ENCODE assay signal across 27 mouse cellular contexts in genomic region chr14:99104542-99105123, GRCm38 (mm10). TPM values are rescaled to one million over a fixed set of nuclear protein-coding genes. Genes with fewer than 3 reads are reported as not detected.
A peak's percentile ranks its signal among the peaks of the same experiment; 100 is the strongest.
DNase-seq lines count a peak whose midpoint lies in the region; ATAC-seq and TF ChIP-seq lines count a peak whose summit lies in the region.
"Had no signal": no experiment of that assay in that cellular context is flagged by ENCODE, and none has a peak within 500 bp of the region (broad histone marks: within the 10 kb centered on the region; RNA-seq: fewer than 3 reads in every experiment).

No protein-coding gene starts in this region.

- no peak overlapping the region for H3K4me2 ChIP-seq in heart, embryonic 13.5 days
- no peak overlapping the region for H3K4me2 ChIP-seq in midbrain, postnatal 0 days (ENCODE audit: low read depth, low read length, poor library complexity, severe bottlenecking)
- H3K4me2 ChIP-seq: embryonic facial prominence, embryonic 12.5 days; embryonic facial prominence, embryonic 15.5 days; heart, embryonic 12.5 days; hindbrain, embryonic 14.5 days had no signal

- no peak overlapping the region for H3K9ac ChIP-seq in heart, embryonic 13.5 days
- H3K9ac ChIP-seq in midbrain, postnatal 0 days (replicated peaks; ENCODE audit: low read length, poor library complexity, severe bottlenecking) = 0 out of 2 replicates have a peak overlapping the region, but pooled peaks have one; percentile 33
- H3K9ac ChIP-seq: embryonic facial prominence, embryonic 12.5 days; embryonic facial prominence, embryonic 15.5 days; forebrain, postnatal 0 days; heart, embryonic 12.5 days; hindbrain, embryonic 14.5 days had no signal

- peaks cover 81% of the 10 kb centered on the region for H3K36me3 ChIP-seq in heart, embryonic 13.5 days
- H3K36me3 ChIP-seq in midbrain, postnatal 0 days (ENCODE audit: insufficient read depth, low read length) = peaks cover 28% of the 10 kb centered on the region; the same call in 1 of the 2 replicates
- peaks cover 72% of the 10 kb centered on the region for H3K36me3 ChIP-seq in midbrain, embryonic 10.5 days
- H3K36me3 ChIP-seq in megakaryocyte, embryonic 14.5 days (replicated peaks; ENCODE audit: low read length) = peaks cover 76% of the 10 kb centered on the region

- no peak for DNase-seq in heart, adult 8-10 months (ENCODE audit: low spot score)
- DNase-seq in midbrain, postnatal 0 days (ENCODE audit: low spot score) = no peak
- DNase-seq in midbrain, embryonic 10.5 days (ENCODE audit: low spot score) = no peak
- DNase-seq in ovary, postnatal 36 days (ENCODE audit: low spot score) = no peak
- no peak for DNase-seq in adrenal gland, adult 18-20 months (ENCODE audit: low spot score in 2 of 2)
- DNase-seq: adrenal gland, adult 8-10 months; adrenal gland, postnatal 25 days; cerebellum, adult 2 months; cerebellum, adult 9-11 months; cerebellum, postnatal 25 days; forebrain, postnatal 0 days; gastrocnemius, postnatal 10 days; gastrocnemius, postnatal 36 days; heart, adult 11 months; heart, postnatal 14 days; heart, postnatal 4 days had no signal

- WGBS in heart, embryonic 13.5 days = 74% methylated on average over 6 of the region's 6 CpGs
- 97% methylated on average over 6 of the region's 6 CpGs for WGBS in midbrain, postnatal 0 days
- WGBS in midbrain, embryonic 10.5 days = 96% methylated on average over 6 of the region's 6 CpGs

- no peak overlapping the region for H3K4me3 ChIP-seq in heart, embryonic 13.5 days
- no peak overlapping the region for H3K4me3 ChIP-seq in midbrain, postnatal 0 days (ENCODE audit: low read depth, low read length)
- no peak overlapping the region for H3K4me3 ChIP-seq in midbrain, embryonic 10.5 days
- no peak overlapping the region for H3K4me3 ChIP-seq in bone marrow macrophage, adult 2 months (ENCODE audit: insufficient read depth, low read length)
- H3K4me3 ChIP-seq in megakaryocyte, embryonic 14.5 days (replicated peaks) = peak overlapping the region; percentile 50
- H3K4me3 ChIP-seq: embryonic facial prominence, embryonic 12.5 days; embryonic facial prominence, embryonic 15.5 days; heart, embryonic 12.5 days had no signal

- no peaks in the 10 kb centered on the region for H3K9me3 ChIP-seq in heart, embryonic 13.5 days
- no peaks in the 10 kb centered on the region for H3K9me3 ChIP-seq in midbrain, postnatal 0 days (ENCODE audit: low read length)
- H3K9me3 ChIP-seq in midbrain, embryonic 10.5 days (replicated peaks) = no peaks in the 10 kb centered on the region
- no peaks in the 10 kb centered on the region for H3K9me3 ChIP-seq in megakaryocyte, embryonic 14.5 days
- H3K9me3 ChIP-seq: embryonic facial prominence, embryonic 12.5 days; embryonic facial prominence, embryonic 15.5 days; heart, embryonic 12.5 days had no signal

- H3K27ac ChIP-seq in heart, embryonic 13.5 days (replicated peaks) = 0 out of 2 replicates have a peak overlapping the region, but pooled peaks have one; percentile 9
- H3K27ac ChIP-seq in midbrain, postnatal 0 days (ENCODE audit: low read depth, low read length) = no peak overlapping the region
- no peak overlapping the region for H3K27ac ChIP-seq in midbrain, embryonic 10.5 days (replicated peaks)
- peak overlapping the region; percentile 52 for H3K27ac ChIP-seq in bone marrow macrophage, adult 2 months (ENCODE audit: insufficient read depth, low read depth, low read length)
- H3K27ac ChIP-seq: embryonic facial prominence, embryonic 12.5 days; embryonic facial prominence, embryonic 15.5 days; hindbrain, embryonic 14.5 days; hindbrain, postnatal 0 days had no signal

- ATAC-seq in heart, embryonic 13.5 days (ENCODE audit: extremely low read depth, insufficient number of reproducible peaks, low FRiP score, low TSS enrichment) = no peak
- no peak for ATAC-seq in midbrain, postnatal 0 days (ENCODE audit: low FRiP score)
- ATAC-seq: forebrain, embryonic 14.5 days; forebrain, postnatal 0 days; hindbrain, postnatal 0 days; inflammation-experienced regulatory T-cells, adult 6 months; intestine, embryonic 16.5 days had no signal

- no peak for TF ChIP-seq CTCF in midbrain, postnatal 0 days (IDR thresholded peaks at IDR 0.05)
- TF ChIP-seq CTCF in bone marrow macrophage, adult 2 months (IDR thresholded peaks at IDR 0.05; ENCODE audit: low read depth, low read length) = no peak

- no peak for TF ChIP-seq POLR2A in bone marrow macrophage, adult 2 months (IDR thresholded peaks at IDR 0.05; ENCODE audit: borderline replicate concordance, low read depth, low read length)

- peaks cover 6% of the 10 kb centered on the region; the same call in 1 of the 2 replicates for H3K4me1 ChIP-seq in heart, embryonic 13.5 days
- H3K4me1 ChIP-seq in midbrain, postnatal 0 days (ENCODE audit: insufficient read depth, low read length) = no peaks in the 10 kb centered on the region
- H3K4me1 ChIP-seq in midbrain, embryonic 10.5 days = peaks cover 6% of the 10 kb centered on the region; the same call in 1 of the 2 replicates
- H3K4me1 ChIP-seq in bone marrow macrophage, adult 2 months (ENCODE audit: control insufficient read depth, insufficient read depth, low read length) = peaks cover 25% of the 10 kb centered on the region
- peaks cover 48% of the 10 kb centered on the region for H3K4me1 ChIP-seq in megakaryocyte, embryonic 14.5 days
- H3K4me1 ChIP-seq: embryonic facial prominence, embryonic 15.5 days; heart, embryonic 12.5 days had no signal

- H3K27me3 ChIP-seq in heart, embryonic 13.5 days (replicated peaks) = no peaks in the 10 kb centered on the region
- no peaks in the 10 kb centered on the region for H3K27me3 ChIP-seq in midbrain, postnatal 0 days (ENCODE audit: insufficient read depth, low read length)
- no peaks in the 10 kb centered on the region for H3K27me3 ChIP-seq in midbrain, embryonic 10.5 days (ENCODE audit: low read depth, poor library complexity, severe bottlenecking)
- H3K27me3 ChIP-seq in megakaryocyte, embryonic 14.5 days (replicated peaks) = no peaks in the 10 kb centered on the region
- H3K27me3 ChIP-seq: embryonic facial prominence, embryonic 12.5 days; embryonic facial prominence, embryonic 15.5 days; heart, embryonic 12.5 days had no signal

RNA-seq across cellular contexts. Expression of gene Dis3, which starts 5.1 kb away (rescaled TPM):
- polyA plus RNA-seq in heart, embryonic 13.5 days (2015; fragmentation: Nextera tagmentation; extraction: Ambion mirVana) = 21.2 and 22.4 TPM in 2 replicates
- total RNA-seq in heart, adult 8-10 months (2022) = 10 to 100 TPM in 1 of 4 experiments, 1 to 10 TPM in 3; 8.7 to 11.0 (median 9.6) TPM
- total RNA-seq in midbrain, postnatal 0 days (2014; rRNA removed) = 19.6 and 27.7 TPM in 2 replicates
- 19.7 and 23.1 TPM in 2 replicates for polyA plus RNA-seq in midbrain, postnatal 0 days (2015; fragmentation: Nextera tagmentation; extraction: Ambion mirVana)
- 37.1 and 37.8 TPM in 2 replicates for polyA plus RNA-seq in midbrain, embryonic 10.5 days (2016; fragmentation: Nextera tagmentation; extraction: Ambion mirVana)
- 13.7 and 16.0 TPM in 2 replicates for polyA plus RNA-seq in bone marrow macrophage, adult 2 months (2012; ENCODE audit: insufficient read depth, insufficient read length, missing spikeins)
- 2.8 and 5.3 TPM in 2 replicates for polyA plus RNA-seq in megakaryocyte, embryonic 14.5 days (2012; ENCODE audit: insufficient read depth, low replicate concordance)
- total RNA-seq in adrenal gland, adult 18-20 months (2021) = 10 to 100 TPM; 19.8 to 24.6 TPM

RNA-seq across cellular contexts. Expression of gene Pibf1, which starts 5.4 kb away (rescaled TPM):
- 12.9 and 13.3 TPM in 2 replicates for polyA plus RNA-seq in heart, embryonic 13.5 days (2015; fragmentation: Nextera tagmentation; extraction: Ambion mirVana)
- 1 to 10 TPM; 6.2 to 7.8 (median 7.3) TPM for total RNA-seq in heart, adult 8-10 months (2022)
- 11.5 and 12.3 TPM in 2 replicates for total RNA-seq in midbrain, postnatal 0 days (2014; rRNA removed)
- 13.7 and 14.4 TPM in 2 replicates for polyA plus RNA-seq in midbrain, postnatal 0 days (2015; fragmentation: Nextera tagmentation; extraction: Ambion mirVana)
- 19.9 and 22.6 TPM in 2 replicates for polyA plus RNA-seq in midbrain, embryonic 10.5 days (2016; fragmentation: Nextera tagmentation; extraction: Ambion mirVana)
- 11.7 and 13.0 TPM in 2 replicates for polyA plus RNA-seq in bone marrow macrophage, adult 2 months (2012; ENCODE audit: insufficient read depth, insufficient read length, missing spikeins)
- polyA plus RNA-seq in megakaryocyte, embryonic 14.5 days (2012; ENCODE audit: insufficient read depth, low replicate concordance) = 0.36 TPM in 1 of 2 replicates, not detected in the other
- 1 to 10 TPM; 7.2 to 8.0 TPM for total RNA-seq in adrenal gland, adult 18-20 months (2021)

RNA-seq across cellular contexts. Expression of gene Bora, which starts 58.6 kb away (rescaled TPM):
- polyA plus RNA-seq in heart, embryonic 13.5 days (2015; fragmentation: Nextera tagmentation; extraction: Ambion mirVana) = 40.9 and 44.2 TPM in 2 replicates
- total RNA-seq in heart, adult 8-10 months (2022) = 1 to 10 TPM in 1 of 4 experiments, under 1 TPM in 3; 0.46 to 1.2 (median 0.69) TPM
- 3.7 and 7.3 TPM in 2 replicates for total RNA-seq in midbrain, postnatal 0 days (2014; rRNA removed)
- polyA plus RNA-seq in midbrain, postnatal 0 days (2015; fragmentation: Nextera tagmentation; extraction: Ambion mirVana) = 7.1 and 7.4 TPM in 2 replicates
- 82.8 and 87.7 TPM in 2 replicates for polyA plus RNA-seq in midbrain, embryonic 10.5 days (2016; fragmentation: Nextera tagmentation; extraction: Ambion mirVana)
- polyA plus RNA-seq in bone marrow macrophage, adult 2 months (2012; ENCODE audit: insufficient read depth, insufficient read length, missing spikeins) = 13.7 and 13.8 TPM in 2 replicates
- 2.0 and 4.1 TPM in 2 replicates for polyA plus RNA-seq in megakaryocyte, embryonic 14.5 days (2012; ENCODE audit: insufficient read depth, low replicate concordance)
- 1 to 10 TPM in 1 of 2 experiments, under 1 TPM in 1; 0.99 to 1.8 TPM for total RNA-seq in adrenal gland, adult 18-20 months (2021)

RNA-seq across cellular contexts. Expression of gene Mzt1, which starts 58.7 kb away (rescaled TPM):
- polyA plus RNA-seq in heart, embryonic 13.5 days (2015; fragmentation: Nextera tagmentation; extraction: Ambion mirVana) = 78.5 and 85.0 TPM in 2 replicates
- 10 to 100 TPM; 39.2 to 45.9 (median 42.5) TPM for total RNA-seq in heart, adult 8-10 months (2022)
- 84.7 and 106 TPM in 2 replicates for total RNA-seq in midbrain, postnatal 0 days (2014; rRNA removed)
- polyA plus RNA-seq in midbrain, postnatal 0 days (2015; fragmentation: Nextera tagmentation; extraction: Ambion mirVana) = 107 and 117 TPM in 2 replicates
- 107 and 108 TPM in 2 replicates for polyA plus RNA-seq in midbrain, embryonic 10.5 days (2016; fragmentation: Nextera tagmentation; extraction: Ambion mirVana)
- polyA plus RNA-seq in bone marrow macrophage, adult 2 months (2012; ENCODE audit: insufficient read depth, insufficient read length, missing spikeins) = 43.1 and 46.3 TPM in 2 replicates
- 0.75 and 8.5 TPM in 2 replicates for polyA plus RNA-seq in megakaryocyte, embryonic 14.5 days (2012; ENCODE audit: insufficient read depth, low replicate concordance)
- 10 to 100 TPM; 26.4 to 34.4 TPM for total RNA-seq in adrenal gland, adult 18-20 months (2021)

Comparison
In these comparisons a context has a peak if more than half of its experiments do, and no peak if none do; other contexts are left out.
1. H3K27ac ChIP-seq: peak in heart, embryonic 13.5 days (single experiment) and bone marrow macrophage, adult 2 months (single experiment); none in midbrain, postnatal 0 days (single experiment) and midbrain, embryonic 10.5 days (single experiment).